Mouse (Mus musculus) kidney, adult 2 months (tissue): ENCODE data around the gene Cs.
A peak's percentile ranks its signal among the peaks of the same experiment; 100 is the strongest.

ENCODE experiments used
- CTCF ChIP-seq: fragments of 200-500 bp; conservative IDR thresholded peaks from 2 replicates; pipeline ENCODE4 v1.5.1; 2011; ENCODE audit warnings: low read depth, mild to moderate bottlenecking, control low read depth, low read length, moderate library complexity, mixed read lengths; ENCODE audit not compliant: insufficient read depth, insufficient read length
- POLR2A ChIP-seq: fragments of 200-500 bp; IDR thresholded peaks from one replicate; pipeline ENCODE4 v1.6.1; 2011; ENCODE audit warnings: low read depth, low read length, control low read depth

- 0 out of 2 replicates have a peak, but pooled peaks have one; percentile 12 for TF ChIP-seq CTCF
- TF ChIP-seq POLR2A: no peak
These were observed 2.7 kb downstream of the Cs start for GRCm38 (mm10) chr10:128340257-128340656.
